Mouse (Mus musculus) liver (tissue): Measurements from ENCODE around the gene Zc3h12a.
A peak's percentile ranks its signal among the peaks of the same experiment; 100 is the strongest.

Source experiments
- DNase-seq: peaks from one replicate; pipeline ENCODE4 v3.0.0-alpha.2; 2020; ENCODE audit warnings: mixed read lengths

Gene Zc3h12a

DNA sequence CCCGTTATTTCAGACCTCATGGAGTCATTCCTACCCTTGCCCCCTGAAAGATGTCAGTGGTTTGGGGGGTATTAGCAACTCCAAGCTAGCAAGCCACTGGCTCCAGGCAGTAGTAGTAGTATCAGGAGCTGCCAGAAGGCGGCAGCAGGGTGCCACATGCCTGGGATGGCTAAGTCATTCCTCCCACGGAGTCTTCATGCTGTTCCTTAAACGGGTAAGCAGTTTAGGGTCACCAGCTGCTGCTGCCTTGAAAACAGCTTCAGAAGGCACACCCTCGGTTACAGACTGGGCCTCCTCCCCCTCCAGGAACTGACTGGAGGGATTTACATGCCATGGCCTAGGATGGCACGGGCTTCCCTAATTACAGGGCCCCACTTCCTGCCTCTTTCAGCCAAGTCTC, 13.0 kb downstream of the Zc3h12a start:
- DNase-seq, result peak; percentile 77

DNA sequence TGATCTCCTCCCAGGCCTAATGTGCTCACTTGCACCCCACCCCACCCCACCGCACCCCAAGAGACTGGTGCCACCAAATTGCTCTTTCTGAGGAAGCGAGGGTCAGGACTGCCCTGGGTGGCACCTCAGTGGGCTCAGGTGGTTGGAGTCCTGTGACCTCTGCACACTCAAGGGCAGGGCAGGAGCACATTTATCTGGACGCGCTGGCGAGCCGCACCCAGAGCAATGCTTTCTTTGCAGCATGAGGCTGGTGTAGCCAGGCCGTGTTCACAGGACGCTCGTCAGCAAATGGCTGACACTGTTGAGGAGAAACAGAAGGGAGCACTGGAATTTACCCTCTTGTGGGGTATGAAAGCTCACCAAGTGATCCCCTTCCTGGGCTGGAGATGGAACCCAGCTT, 22.3 kb downstream of the Zc3h12a start:
- DNase-seq, result no peak

DNA sequence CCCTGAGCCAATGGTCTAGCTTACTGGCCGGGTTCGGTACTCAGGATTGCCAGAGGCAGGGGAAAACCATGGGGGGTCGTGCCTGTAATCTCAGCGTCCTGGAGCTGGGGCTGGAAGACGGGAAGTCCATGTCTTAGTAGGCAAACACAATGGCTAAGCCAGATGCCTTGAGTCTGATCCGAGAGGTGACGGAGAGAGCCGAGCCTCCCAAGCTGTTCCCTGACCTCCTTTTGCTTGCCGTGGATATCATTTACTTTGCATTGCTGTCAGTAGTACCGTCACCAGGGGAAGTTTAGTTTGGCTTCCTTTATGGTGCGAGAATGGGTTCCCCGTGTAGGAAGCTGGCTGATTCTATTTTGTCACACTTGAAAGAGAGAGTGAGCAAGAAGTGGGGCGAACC, 26.3 kb downstream of the Zc3h12a start:
- DNase-seq, result no peak

GRCm38 (mm10) chr4:125099458-125099857, 28.2 kb downstream of the Zc3h12a start:
- DNase-seq, result peak; percentile 85

DNA sequence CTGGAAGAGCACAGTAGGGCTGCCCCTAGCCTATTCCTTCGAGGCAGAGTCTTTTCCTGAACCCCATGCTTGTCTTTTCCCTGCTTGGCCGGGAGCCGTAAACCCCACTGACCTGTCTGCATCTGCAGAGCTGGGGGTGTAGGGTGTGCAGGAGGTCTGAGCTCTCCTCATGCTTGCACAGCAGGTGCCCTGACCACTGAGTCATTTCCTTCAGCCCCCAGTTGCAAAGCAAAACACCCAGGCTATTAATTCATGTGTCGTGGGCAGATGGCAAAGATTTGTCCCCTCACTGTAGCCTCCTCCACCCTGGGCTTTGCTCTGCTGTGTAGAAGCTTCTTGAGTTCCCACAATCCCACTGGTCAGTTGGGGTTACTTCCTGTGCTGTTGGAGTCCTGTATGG, 30.2 kb downstream of the Zc3h12a start:
- no peak for DNase-seq

- DNase-seq, result no peak
These were observed 31.6 kb downstream of the Zc3h12a start for GRCm38 (mm10) chr4:125096066-125096465.

DNA sequence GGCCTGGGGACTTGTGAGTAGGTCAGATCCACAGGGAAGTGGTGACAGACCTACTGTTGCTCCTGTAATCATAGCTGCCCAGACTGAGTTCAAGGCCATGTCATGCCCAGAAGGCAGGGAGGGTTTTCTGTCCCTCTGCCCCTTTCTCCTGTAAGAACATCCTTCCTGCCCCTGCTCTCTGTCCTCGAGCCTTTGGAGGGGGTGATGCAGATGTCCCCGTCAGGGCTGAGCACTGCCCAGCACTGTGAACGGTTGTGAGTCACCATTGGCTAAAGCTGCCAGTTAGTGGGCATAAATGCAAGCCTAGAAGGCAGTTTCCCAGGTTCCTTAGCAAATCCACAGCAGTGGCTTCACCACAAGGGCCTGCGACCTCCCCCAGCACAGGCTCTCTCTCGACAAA, 34.6 kb downstream of the Zc3h12a start:
- DNase-seq, result no peak

GRCm38 (mm10) chr4:125085346-125085841, 42.2 kb downstream of the Zc3h12a start:
- peak; percentile 88 for DNase-seq

DNA sequence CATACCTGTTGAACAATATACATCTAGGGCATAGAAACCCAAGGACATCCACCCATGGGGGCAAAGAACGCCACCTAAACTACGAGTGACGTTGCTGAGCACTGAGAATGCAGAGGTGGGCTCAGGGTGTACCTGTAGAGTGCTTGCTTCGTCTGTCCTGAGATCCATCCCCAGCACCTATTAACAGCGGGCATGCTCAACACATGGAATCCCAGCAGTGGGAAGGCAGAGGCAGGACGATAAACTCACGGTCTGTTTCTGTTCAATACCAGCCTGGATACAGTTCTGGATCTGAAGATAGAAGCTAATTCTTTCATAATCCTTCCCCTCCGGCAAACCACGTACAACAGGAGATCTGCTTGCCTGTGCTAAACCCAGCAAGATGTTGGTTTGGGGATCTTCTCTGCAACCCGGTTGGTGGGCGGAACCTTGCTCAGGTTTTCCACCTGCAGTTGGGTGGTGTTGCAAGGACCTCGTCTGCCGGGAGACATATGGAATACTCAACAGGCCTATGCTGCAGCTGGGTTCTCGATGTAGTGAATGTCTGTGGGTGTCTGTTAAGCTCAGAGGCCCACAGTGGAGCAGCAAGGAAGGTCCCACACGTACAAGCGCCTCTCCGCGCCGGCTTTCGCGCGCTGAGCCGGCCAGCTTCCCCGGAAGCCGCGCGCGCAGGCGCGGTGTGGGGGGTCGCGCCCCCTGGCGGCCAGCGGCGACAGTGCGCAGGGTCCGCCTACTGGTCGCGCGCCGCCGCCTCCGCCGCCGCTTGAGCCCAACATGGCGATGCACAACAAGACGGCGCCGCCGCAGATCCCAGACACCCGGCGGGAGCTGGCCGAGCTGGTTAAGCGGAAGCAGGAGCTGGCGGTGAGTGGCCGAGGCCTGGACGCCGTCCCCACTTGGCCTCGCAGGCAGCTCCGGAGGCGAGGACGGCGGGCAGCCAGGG, 43.0 kb downstream of the Zc3h12a start, which contains the start of gene Meaf6:
TSS of gene Meaf6 (plus strand) at position 732 of the 943 bp plus-strand sequence.
- peak; percentile 90 for DNase-seq

- no peak for DNase-seq
These were observed 48.9 kb downstream of the Zc3h12a start for GRCm38 (mm10) chr4:125078698-125079097.

DNA sequence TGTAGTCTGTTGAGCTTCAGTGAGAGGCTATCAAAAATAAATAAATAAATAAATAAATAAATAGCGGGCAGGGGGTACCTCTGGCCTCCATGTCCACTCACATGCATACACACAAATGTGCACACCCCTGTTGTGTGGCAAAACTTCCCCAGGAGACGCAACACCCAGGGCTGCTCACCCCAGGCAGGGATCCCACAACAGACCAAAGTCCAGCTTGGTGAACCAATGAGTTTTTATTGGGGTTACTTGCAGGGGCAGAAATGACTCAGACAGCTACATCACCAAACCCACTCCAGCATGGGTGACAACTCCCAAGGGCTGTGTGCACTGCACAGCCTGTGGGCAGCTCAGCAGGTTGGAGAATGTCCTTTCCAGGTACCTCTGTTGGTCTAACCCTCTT, 49.9 kb downstream of the Zc3h12a start:
- no peak for DNase-seq
